Mouse (Mus musculus) hindbrain, embryonic 10.5 days (tissue): ENCODE results near the gene Zmynd12. TPM values are rescaled to one million over a fixed set of nuclear protein-coding genes. Genes with fewer than 3 reads are reported as not detected.

ENCODE experiments used
- DNase-seq: peaks from one replicate; pipeline ENCODE4 v3.0.0-alpha.2; 2017; ENCODE audit warnings: low spot score
- H3K27ac ChIP-seq: fragments of 300-500 bp; sonication (generic); 2 replicates; pipeline ENCODE4 v1.5.1; 2016; ENCODE audit warnings: mild to moderate bottlenecking, moderate library complexity
- H3K27me3 ChIP-seq: fragments of 300-500 bp; sonication (generic); 2 replicates; pipeline ENCODE4 v1.6.1; 2016; ENCODE audit warnings: mild to moderate bottlenecking; ENCODE audit not compliant: poor library complexity, insufficient read depth, severe bottlenecking
- H3K36me3 ChIP-seq: fragments of 300-500 bp; sonication (generic); 2 replicates; pipeline ENCODE4 v1.6.1; 2016; ENCODE audit warnings: mild to moderate bottlenecking, moderate library complexity
- H3K4me1 ChIP-seq: fragments of 300-500 bp; sonication (generic); replicated peaks from 2 replicates; pipeline ENCODE4 v1.6.1; 2016; ENCODE audit warnings: mild to moderate bottlenecking
- H3K4me3 ChIP-seq: fragments of 300-500 bp; sonication (generic); 2 replicates; pipeline ENCODE4 v1.5.1; 2016; ENCODE audit warnings: mild to moderate bottlenecking, moderate library complexity
- H3K9me3 ChIP-seq: fragments of 300-500 bp; sonication (generic); 2 replicates; pipeline ENCODE4 v1.6.1; 2016; ENCODE audit warnings: mild to moderate bottlenecking, moderate library complexity
- WGBS: fragments of 180-500 bp; shearing (Covaris S2); methylation state at CpG from one replicate; pipeline ENCODE4 v1.1.7; 2016; 5-methylcytosine and 5-hydroxymethylcytosine counted together
- polyA plus RNA-seq: library from polyadenylated mRNA; unstranded; fragments of >200 nt; fragmentation: Nextera tagmentation; extraction: Ambion mirVana; gene quantifications from 2 replicates; pipeline ENCODE4 v1.2.1, GENCODE M21; 2016

The Zmynd12 gene
- polyA plus RNA-seq = 0.15 and 0.60 TPM in 2 replicates

GRCm38 (mm10) chr4:119422294-119422964 lies at the start of gene Zmynd12, which contains the start of gene Ppcs:
Gene Zmynd12 (plus strand): TSS chr4:119422814.
Gene Ppcs (minus strand): TSS chr4:119422420.
- under 1% methylated on average over 52 of the region's 52 CpGs for WGBS
- peaks cover 24% of the 10 kb centered on the region for H3K27me3 ChIP-seq
- H3K9me3 ChIP-seq = no peaks in the 10 kb centered on the region
- peaks cover 22% of the 10 kb centered on the region for H3K4me1 ChIP-seq
- H3K4me3 ChIP-seq = peak within 1 kb of the TSS; percentile 75
- peak within 1 kb of the TSS; percentile 90 for H3K27ac ChIP-seq
- H3K36me3 ChIP-seq = peaks cover 16% of the 10 kb centered on the region; the same call in 1 of the 2 replicates
- DNase-seq = peak; percentile 92

GRCm38 (mm10) chr4:119381471-119382190 lies 41.0 kb upstream of the Zmynd12 start:
- no peak overlapping the region for H3K27ac ChIP-seq
- H3K4me3 ChIP-seq = no peak overlapping the region
- no peaks in the 10 kb centered on the region for H3K9me3 ChIP-seq
- no peaks in the 10 kb centered on the region for H3K4me1 ChIP-seq
- no peaks in the 10 kb centered on the region for H3K27me3 ChIP-seq
- WGBS = 78% methylated on average over 7 of the region's 7 CpGs
- DNase-seq = no peak
- H3K36me3 ChIP-seq = no peaks in the 10 kb centered on the region

GRCm38 (mm10) chr4:119389184-119389583 lies 33.4 kb upstream of the Zmynd12 start:
- H3K27me3 ChIP-seq = no peaks in the 10 kb centered on the region
- 0 out of 2 replicates have a peak, but pooled peaks cover 4% of the 10 kb centered on the region for H3K4me1 ChIP-seq
- no peak overlapping the region for H3K27ac ChIP-seq
- 51% methylated on average over 3 of the region's 3 CpGs for WGBS
- 0 out of 2 replicates have a peak, but pooled peaks cover 3% of the 10 kb centered on the region for H3K36me3 ChIP-seq
- DNase-seq = peak; percentile 5
- no peak overlapping the region for H3K4me3 ChIP-seq
- H3K9me3 ChIP-seq = 0 out of 2 replicates have a peak, but pooled peaks cover 4% of the 10 kb centered on the region

DNA sequence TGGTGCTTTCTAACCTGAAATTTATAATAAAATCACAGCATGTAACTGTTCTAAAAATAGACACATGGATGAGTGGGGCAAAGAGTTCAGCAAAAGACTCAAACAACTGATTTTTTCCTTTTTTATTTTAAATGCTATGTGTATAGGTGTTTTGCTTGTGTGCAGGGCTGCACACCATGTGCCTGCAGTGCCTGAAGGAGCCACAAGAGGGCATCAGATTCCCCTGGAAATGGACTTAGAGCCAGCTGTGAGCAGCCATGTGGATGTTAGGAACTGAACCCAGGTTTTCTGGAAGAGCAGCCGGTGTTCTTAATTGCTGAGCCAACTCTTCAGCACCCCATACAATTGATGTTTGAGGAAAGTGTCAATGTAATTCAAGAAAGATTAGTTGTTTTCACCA lies 32.2 kb upstream of the Zmynd12 start:
- peak; percentile 36 for DNase-seq
- Histone ChIP-seq H3K4me1 (0 out of 2 replicates have a peak, but pooled peaks cover 4% of the 10 kb centered on the region), H3K9me3 (0 out of 2 replicates have a peak, but pooled peaks cover 4% of the 10 kb centered on the region), H3K27ac (no peak overlapping the region), H3K36me3 (0 out of 2 replicates have a peak, but pooled peaks cover 3% of the 10 kb centered on the region), H3K27me3 (no peaks in the 10 kb centered on the region), H3K4me3 (no peak overlapping the region)
- WGBS = 96% methylated on average over 1 of the region's 1 CpGs

GRCm38 (mm10) chr4:119398751-119399150 lies 23.9 kb upstream of the Zmynd12 start:
- Histone ChIP-seq H3K9me3 (peaks cover 16% of the 10 kb centered on the region), H3K27ac (no peak overlapping the region), H3K4me3 (no peak overlapping the region), H3K4me1 (no peaks in the 10 kb centered on the region), H3K36me3 (peaks cover 17% of the 10 kb centered on the region), H3K27me3 (no peaks in the 10 kb centered on the region)
- DNase-seq = no peak
- WGBS = 88% methylated on average over 7 of the region's 7 CpGs

DNA sequence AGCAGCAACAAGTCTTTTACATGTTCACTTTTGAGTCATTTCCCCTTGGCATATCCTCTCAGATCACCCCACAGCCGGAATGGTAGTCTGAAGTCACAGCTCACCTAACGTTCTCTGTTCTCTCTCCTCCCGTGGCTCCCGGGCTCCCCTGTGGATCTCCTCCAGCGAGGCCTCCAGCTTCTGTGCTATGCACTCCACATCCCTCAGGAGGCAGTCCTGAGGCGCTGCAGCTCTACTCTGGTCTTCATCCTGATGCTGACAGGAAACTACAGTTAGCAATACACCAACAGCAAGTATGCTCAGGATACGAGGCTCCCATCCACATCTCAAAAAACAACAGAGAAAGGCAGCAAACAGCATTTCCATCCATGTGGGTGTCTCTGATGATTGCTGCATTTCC lies 21.7 kb upstream of the Zmynd12 start:
- DNase-seq = no peak
- Histone ChIP-seq H3K4me3 (no peak overlapping the region), H3K36me3 (peaks cover 21% of the 10 kb centered on the region), H3K27ac (no peak overlapping the region), H3K9me3 (peaks cover 19% of the 10 kb centered on the region), H3K27me3 (no peaks in the 10 kb centered on the region), H3K4me1 (no peaks in the 10 kb centered on the region)
- 62% methylated on average over 7 of the region's 7 CpGs for WGBS

GRCm38 (mm10) chr4:119403431-119403830 lies 19.2 kb upstream of the Zmynd12 start:
- DNase-seq = no peak
- Histone ChIP-seq H3K4me1 (no peaks in the 10 kb centered on the region), H3K36me3 (peaks cover 21% of the 10 kb centered on the region), H3K9me3 (peaks cover 19% of the 10 kb centered on the region), H3K4me3 (no peak overlapping the region), H3K27me3 (no peaks in the 10 kb centered on the region), H3K27ac (no peak overlapping the region)
- 70% methylated on average over 2 of the region's 2 CpGs for WGBS

DNA sequence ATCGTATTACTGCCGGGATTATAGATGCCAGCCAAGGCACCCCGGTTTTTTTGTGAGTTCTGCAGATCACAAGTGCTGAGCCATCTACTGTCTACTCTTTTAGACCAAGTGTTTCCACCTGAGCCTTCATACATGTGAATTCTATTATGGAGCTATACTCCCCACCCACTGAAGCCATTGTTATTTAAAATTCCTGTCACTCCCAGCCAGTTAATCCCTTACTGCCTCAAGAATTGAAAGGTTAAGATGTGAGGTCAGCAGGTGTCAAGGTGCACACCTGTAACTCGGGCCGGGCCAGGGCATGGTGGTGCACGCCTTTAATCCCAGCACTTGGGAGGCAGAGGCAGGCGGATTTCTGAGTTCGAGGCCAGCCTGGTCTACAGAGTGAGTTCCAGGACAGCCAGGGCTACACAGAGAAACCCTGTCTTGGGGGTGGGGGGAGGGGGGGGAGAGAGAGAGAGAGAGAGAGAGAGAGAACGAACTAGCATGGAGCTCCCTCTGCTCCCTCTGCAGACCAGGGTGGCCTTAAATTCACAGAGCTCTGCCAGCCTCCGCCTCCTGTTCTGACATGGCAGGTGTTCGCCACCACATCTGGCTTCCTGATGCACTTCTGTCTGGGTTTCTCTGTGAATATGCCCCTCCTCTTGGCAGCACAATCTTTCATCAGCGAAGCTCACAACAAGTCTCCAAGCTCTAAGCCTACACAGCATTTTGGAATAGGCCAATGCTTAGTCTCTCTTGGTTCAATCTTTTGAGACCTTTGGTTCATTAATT lies 10.6 kb upstream of the Zmynd12 start:
- Histone ChIP-seq H3K27me3 (peaks cover 3% of the 10 kb centered on the region), H3K27ac (no peak overlapping the region), H3K9me3 (no peaks in the 10 kb centered on the region), H3K36me3 (no peaks in the 10 kb centered on the region), H3K4me3 (no peak overlapping the region), H3K4me1 (peaks cover 15% of the 10 kb centered on the region)
- 79% methylated on average over 12 of the region's 12 CpGs for WGBS
- no peak for DNase-seq

DNA sequence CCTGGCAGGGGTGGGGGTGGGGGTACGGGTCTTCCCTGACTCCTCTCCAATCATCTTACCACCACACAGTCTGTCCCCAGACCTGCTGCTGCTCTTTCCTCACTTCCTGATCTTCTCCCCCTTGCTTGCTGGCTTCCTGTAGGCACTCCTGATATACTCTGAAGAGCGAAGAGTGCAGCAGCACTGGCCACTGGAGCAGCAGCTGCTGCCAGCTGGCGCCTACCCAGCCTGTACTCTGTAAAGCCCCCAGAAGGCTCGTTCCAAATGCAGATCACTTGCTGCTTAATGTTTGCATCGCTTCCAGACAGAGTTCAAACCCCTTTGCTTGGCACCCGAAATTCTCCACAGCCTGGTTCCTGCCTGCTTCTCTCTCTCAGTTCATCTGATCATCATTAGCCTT lies 9.8 kb upstream of the Zmynd12 start:
- no peaks in the 10 kb centered on the region for H3K9me3 ChIP-seq
- 80% methylated on average over 6 of the region's 6 CpGs for WGBS
- H3K27ac ChIP-seq = no peak overlapping the region
- H3K4me1 ChIP-seq = peaks cover 15% of the 10 kb centered on the region
- H3K27me3 ChIP-seq = peaks cover 7% of the 10 kb centered on the region
- no peak for DNase-seq
- no peaks in the 10 kb centered on the region for H3K36me3 ChIP-seq
- no peak overlapping the region for H3K4me3 ChIP-seq

GRCm38 (mm10) chr4:119415072-119415753 lies 7.4 kb upstream of the Zmynd12 start, which contains the start of gene Ccdc30:
Gene Ccdc30 (minus strand): TSS chr4:119415521.
- DNase-seq = peak; percentile 99
- Histone ChIP-seq H3K36me3 (peaks cover 13% of the 10 kb centered on the region; the same call in 1 of the 2 replicates), H3K27me3 (peaks cover 7% of the 10 kb centered on the region), H3K4me1 (peaks cover 15% of the 10 kb centered on the region), H3K27ac (peak within 1 kb of the TSS; percentile 87), H3K9me3 (no peaks in the 10 kb centered on the region), H3K4me3 (peak within 1 kb of the TSS; percentile 71)
- WGBS = under 1% methylated on average over 49 of the region's 49 CpGs

GRCm38 (mm10) chr4:119417270-119417669 lies 5.3 kb upstream of the Zmynd12 start:
- Histone ChIP-seq H3K4me3 (no peak overlapping the region), H3K36me3 (peaks cover 16% of the 10 kb centered on the region; the same call in 1 of the 2 replicates), H3K27ac (no peak overlapping the region), H3K4me1 (peaks cover 26% of the 10 kb centered on the region), H3K9me3 (no peaks in the 10 kb centered on the region), H3K27me3 (peaks cover 7% of the 10 kb centered on the region)
- DNase-seq = no peak
- 80% methylated on average over 3 of the region's 3 CpGs for WGBS

DNA sequence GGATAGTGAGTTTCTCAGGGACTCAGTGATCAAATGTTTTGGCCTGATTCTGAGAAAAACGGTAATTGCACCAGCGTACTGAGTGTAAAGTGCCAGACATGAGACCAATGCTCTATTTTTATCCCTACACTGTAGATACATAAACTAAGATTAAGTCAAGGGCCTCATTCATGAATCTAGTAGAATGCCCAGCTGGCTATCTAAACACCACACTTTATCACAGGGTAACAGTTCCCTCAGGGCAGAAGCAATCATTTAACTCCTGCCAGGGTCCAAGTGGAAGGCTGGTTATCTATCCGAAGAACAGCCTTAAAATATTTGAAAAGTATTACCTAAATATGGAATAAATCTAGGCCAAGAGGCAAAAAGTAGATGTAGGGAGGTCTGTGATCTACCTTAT lies 4.7 kb upstream of the Zmynd12 start:
- Histone ChIP-seq H3K9me3 (no peaks in the 10 kb centered on the region), H3K4me3 (no peak overlapping the region), H3K27ac (no peak overlapping the region), H3K36me3 (peaks cover 16% of the 10 kb centered on the region; the same call in 1 of the 2 replicates), H3K27me3 (peaks cover 7% of the 10 kb centered on the region), H3K4me1 (peaks cover 29% of the 10 kb centered on the region)
- 90% methylated on average over 3 of the region's 3 CpGs for WGBS
- DNase-seq = no peak
